Mouse (Mus musculus) CD4-positive, CD25-positive, alpha-beta regulatory T cell, adult 4 months (primary cell): ENCODE measurements around the gene Cyfip2. TPM values are rescaled to one million over a fixed set of nuclear protein-coding genes. Genes with fewer than 3 reads are reported as not detected.
A peak's percentile ranks its signal among the peaks of the same experiment; 100 is the strongest.

Source experiments
- ATAC-seq: one replicate; pipeline ENCODE4 v1.8.0; 2017
- polyA plus RNA-seq, 2 experiments: library from polyadenylated mRNA; unstranded; fragments of 100-300 nt; shearing (Covaris generic); gene quantifications; one replicate each; pipeline ENCODE4 v1.2.1; 2017

Cyfip2 gene
- polyA plus RNA-seq, 2 experiments from 2014 or later, result 62.3 to 90.1 TPM

- ATAC-seq, result no peak
These were observed 38.7 kb downstream of the Cyfip2 start for GRCm38 (mm10) chr11:46273969-46274368.

- ATAC-seq, result no peak
These were observed 40.5 kb downstream of the Cyfip2 start for GRCm38 (mm10) chr11:46272058-46272681.

- no peak for ATAC-seq
These were observed 42.8 kb downstream of the Cyfip2 start for GRCm38 (mm10) chr11:46269893-46270292.

- no peak for ATAC-seq
These were observed 43.3 kb downstream of the Cyfip2 start for GRCm38 (mm10) chr11:46269391-46269790.

- ATAC-seq, result peak; percentile 79
These were observed 43.7 kb downstream of the Cyfip2 start for GRCm38 (mm10) chr11:46268991-46269390.

- no peak for ATAC-seq
These were observed 47.5 kb downstream of the Cyfip2 start for GRCm38 (mm10) chr11:46265031-46265786.

GRCm38 (mm10) chr11:46264584-46264983 is 48.1 kb downstream of the Cyfip2 start:
- no peak for ATAC-seq

- ATAC-seq, result no peak
These were observed 49.4 kb downstream of the Cyfip2 start for GRCm38 (mm10) chr11:46263291-46263690.

GRCm38 (mm10) chr11:46262854-46263253 is 49.8 kb downstream of the Cyfip2 start:
- no peak for ATAC-seq

GRCm38 (mm10) chr11:46258749-46259148 is 53.9 kb downstream of the Cyfip2 start:
- no peak for ATAC-seq

- ATAC-seq, result peak; percentile 51
These were observed 54.5 kb downstream of the Cyfip2 start for GRCm38 (mm10) chr11:46258207-46258606.

GRCm38 (mm10) chr11:46255291-46255690 is 57.4 kb downstream of the Cyfip2 start:
- no peak for ATAC-seq

GRCm38 (mm10) chr11:46251994-46252393 is 60.7 kb downstream of the Cyfip2 start:
- peak; percentile 78 for ATAC-seq

- no peak for ATAC-seq
These were observed 64.3 kb downstream of the Cyfip2 start for GRCm38 (mm10) chr11:46248352-46248751.

- no peak for ATAC-seq
These were observed 66.3 kb downstream of the Cyfip2 start for GRCm38 (mm10) chr11:46246393-46246792.

- no peak for ATAC-seq
These were observed 66.7 kb downstream of the Cyfip2 start for GRCm38 (mm10) chr11:46245926-46246325.

GRCm38 (mm10) chr11:46244731-46245604 is 67.7 kb downstream of the Cyfip2 start:
- no peak for ATAC-seq

- ATAC-seq, result no peak
These were observed 70.7 kb downstream of the Cyfip2 start for GRCm38 (mm10) chr11:46241985-46242384.

GRCm38 (mm10) chr11:46241150-46241673 is 71.4 kb downstream of the Cyfip2 start:
- ATAC-seq, result no peak

- ATAC-seq, result no peak
These were observed 75.7 kb downstream of the Cyfip2 start for GRCm38 (mm10) chr11:46236976-46237375.

- no peak for ATAC-seq
These were observed 77.3 kb downstream of the Cyfip2 start, which contains the start of gene Fndc9 for GRCm38 (mm10) chr11:46235334-46235733. Gene Fndc9 (plus strand): TSS chr11:46235531.

- ATAC-seq, result no peak
These were observed 78.7 kb downstream of the Cyfip2 start for GRCm38 (mm10) chr11:46233966-46234365.

GRCm38 (mm10) chr11:46232803-46233202 is 79.9 kb downstream of the Cyfip2 start:
- ATAC-seq, result no peak
